In genomic region chr13:23849299-23849698, GRCm38 (mm10) we compare ENCODE assay signal across 22 mouse cellular contexts. TPM values are rescaled to one million over a fixed set of nuclear protein-coding genes. Genes with fewer than 3 reads are reported as not detected.
"Had no signal": no experiment of that assay in that cellular context is flagged by ENCODE, and none has a peak within 500 bp of the region (broad histone marks: within the 10 kb centered on the region; RNA-seq: fewer than 3 reads in every experiment).

No protein-coding gene starts in this region.

- H3K36me3 ChIP-seq: limb, embryonic 13.5 days; liver, embryonic 13.5 days; midbrain, embryonic 10.5 days; neural tube, embryonic 15.5 days had no signal

- H3K9ac ChIP-seq: limb, embryonic 13.5 days; liver, embryonic 13.5 days; lung, embryonic 14.5 days; neural tube, embryonic 15.5 days had no signal

- H3K4me3 ChIP-seq: limb, embryonic 13.5 days; liver, embryonic 13.5 days; midbrain, embryonic 10.5 days; myocyte; neural tube, embryonic 15.5 days had no signal

- DNase-seq: kidney, adult 11 months; kidney, postnatal 14 days; left cerebral cortex, postnatal 4 days; liver, embryonic 13.5 days; lung, embryonic 14.5 days; lung, postnatal 10 days; lung, postnatal 4 days; midbrain, embryonic 14.5 days; right cerebral cortex, postnatal 25 days; thymus, postnatal 4 days had no signal

- H3K27ac ChIP-seq: limb, embryonic 13.5 days; liver, embryonic 13.5 days; midbrain, embryonic 10.5 days; neural tube, embryonic 15.5 days had no signal

- H3K4me1 ChIP-seq: liver, embryonic 13.5 days; midbrain, embryonic 10.5 days; neural tube, embryonic 15.5 days had no signal

- H3K27me3 ChIP-seq: limb, embryonic 13.5 days; liver, embryonic 13.5 days; neural tube, embryonic 15.5 days had no signal

RNA-seq across cellular contexts. Expression of gene Slc17a3, which starts 10.1 kb away (rescaled TPM):
- total RNA-seq: layer of hippocampus, adult 8-10 months; layer of hippocampus, postnatal 14 days; megakaryocyte, adult 5-6 weeks had no signal
- polyA plus RNA-seq: large intestine, adult 2 months; lung, embryonic 14.5 days; midbrain, embryonic 10.5 days; midbrain, embryonic 14.5 days; myocyte; neural tube, embryonic 11.5 days; small intestine, adult 2 months had no signal

RNA-seq across cellular contexts. Expression of gene Slc17a1, which starts 18.3 kb away (rescaled TPM):
- total RNA-seq: layer of hippocampus, adult 8-10 months; layer of hippocampus, postnatal 14 days; left cerebral cortex, adult 8-10 months; left cerebral cortex, postnatal 4 days; megakaryocyte, adult 5-6 weeks had no signal
- polyA plus RNA-seq: large intestine, adult 2 months; limb, embryonic 13.5 days; lung, embryonic 14.5 days; midbrain, embryonic 10.5 days; midbrain, embryonic 14.5 days; myocyte; neural tube, embryonic 11.5 days; neural tube, embryonic 15.5 days; small intestine, adult 2 months had no signal

RNA-seq across cellular contexts. Expression of gene Slc17a2, which starts 42.5 kb away (rescaled TPM):
- total RNA-seq: layer of hippocampus, adult 8-10 months; left cerebral cortex, adult 8-10 months; left cerebral cortex, postnatal 4 days; megakaryocyte, adult 5-6 weeks had no signal
- polyA plus RNA-seq: intestine, embryonic 14.5 days; large intestine, adult 2 months; limb, embryonic 13.5 days; lung, embryonic 14.5 days; midbrain, embryonic 10.5 days; midbrain, embryonic 14.5 days; myocyte; neural tube, embryonic 11.5 days; neural tube, embryonic 15.5 days; small intestine, adult 2 months had no signal
